Mouse (Mus musculus) brain, embryonic 14.5 days (tissue): Measurements from ENCODE around the gene Gins2.

Experiments used
- CTCF ChIP-seq: fragments of 200-500 bp; IDR thresholded peaks from 2 replicates; pipeline ENCODE4 v1.5.1; 2012; ENCODE audit warnings: inconsistent platforms, mild to moderate bottlenecking, moderate library complexity, borderline replicate concordance; ENCODE audit not compliant: insufficient read depth, insufficient read length; ENCODE audit errors: extremely low read depth
- POLR2A ChIP-seq: fragments of 200-500 bp; IDR thresholded peaks from 2 replicates; pipeline ENCODE4 v1.6.1; 2012; ENCODE audit warnings: mild to moderate bottlenecking, inconsistent platforms, borderline replicate concordance; ENCODE audit not compliant: poor library complexity, insufficient read depth, insufficient read length, severe bottlenecking; ENCODE audit errors: extremely low read depth

DNA sequence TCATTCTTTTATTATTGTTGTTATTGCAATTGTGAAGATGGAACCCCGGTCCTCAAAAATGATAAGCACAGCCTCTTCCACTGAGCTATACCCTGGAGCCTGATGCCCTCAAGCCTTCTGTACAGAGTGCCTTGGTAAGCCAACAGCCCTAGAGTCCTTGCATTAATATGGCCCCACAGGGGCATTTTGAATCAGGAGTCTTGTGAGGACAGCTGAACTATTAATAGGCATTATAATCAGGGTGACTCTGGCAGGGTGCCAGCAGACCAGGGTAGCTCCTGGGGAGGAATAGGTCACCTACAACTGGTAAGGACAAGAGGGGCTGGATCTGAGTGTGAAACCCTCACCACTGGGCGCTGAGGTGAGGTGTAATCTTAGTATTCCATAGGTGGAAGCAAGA lies 817 bp upstream of the Gins2 start:
- no peak for TF ChIP-seq POLR2A
- TF ChIP-seq CTCF: no peak
